Mouse (Mus musculus) stomach, embryonic 14.5 days (tissue): ENCODE data around the gene Prpsap1. TPM values are rescaled to one million over a fixed set of nuclear protein-coding genes. Genes with fewer than 3 reads are reported as not detected.

Experiments
- ATAC-seq: fragments of 200-750 bp; cut with Nextera tagmentation; 2 replicates; pipeline ENCODE4 v1.8.0; 2017; ENCODE audit warnings: low read depth, moderate TSS enrichment; ENCODE audit not compliant: insufficient number of reproducible peaks, insufficient read depth, low FRiP score
- H3K27ac ChIP-seq: fragments of 300-500 bp; sonication (generic); 2 replicates; pipeline ENCODE4 v1.5.1; 2014; ENCODE audit warnings: mild to moderate bottlenecking, low read length, moderate library complexity, mixed read lengths
- H3K27me3 ChIP-seq: fragments of 300-500 bp; sonication (generic); 2 replicates; pipeline ENCODE4 v1.6.1; 2014; ENCODE audit warnings: low read length, control low read depth, mixed read lengths; ENCODE audit not compliant: control insufficient read depth, insufficient read depth
- H3K36me3 ChIP-seq: fragments of 300-500 bp; sonication (generic); 2 replicates; pipeline ENCODE4 v1.6.1; 2014; ENCODE audit warnings: mild to moderate bottlenecking, control low read depth, low read length, moderate library complexity, mixed read lengths; ENCODE audit not compliant: control insufficient read depth, insufficient read depth
- H3K4me1 ChIP-seq: fragments of 300-500 bp; sonication (generic); 2 replicates; pipeline ENCODE4 v1.6.1; 2014; ENCODE audit warnings: low read length, control low read depth, mixed read lengths; ENCODE audit not compliant: control insufficient read depth, insufficient read depth
- H3K4me2 ChIP-seq: fragments of 300-500 bp; sonication (generic); replicated peaks from 2 replicates; pipeline ENCODE4 v1.6.1; 2014; ENCODE audit warnings: low read depth, low read length, control low read depth
- H3K4me3 ChIP-seq: fragments of 300-500 bp; sonication (generic); 2 replicates; pipeline ENCODE4 v1.5.1; 2014; ENCODE audit warnings: low read depth, low read length, control low read depth
- H3K9ac ChIP-seq: fragments of 300-500 bp; sonication (generic); replicated peaks from 2 replicates; pipeline ENCODE4 v1.6.1; 2014; ENCODE audit warnings: low read depth, mild to moderate bottlenecking, control low read depth, low read length, moderate library complexity, mixed read lengths
- H3K9me3 ChIP-seq: fragments of 300-500 bp; sonication (generic); 2 replicates; pipeline ENCODE4 v1.6.1; 2016; ENCODE audit warnings: low read depth, low read length, control low read depth; ENCODE audit not compliant: control insufficient read depth
- WGBS: fragments of 180-500 bp; shearing (Covaris S2); extraction: QIAGEN DNeasy Blood & Tissue Kit; methylation state at CpG from one replicate; pipeline ENCODE4 v1.1.7; 2014; 5-methylcytosine and 5-hydroxymethylcytosine counted together
- polyA plus RNA-seq: library from polyadenylated mRNA; unstranded; fragments of >200 nt; fragmentation: Nextera tagmentation; extraction: Ambion mirVana; gene quantifications from 2 replicates; pipeline ENCODE4 v1.2.1, GENCODE M21; 2014

Gene Prpsap1
- polyA plus RNA-seq: 216 and 218 TPM in 2 replicates

GRCm38 (mm10) chr11:116493795-116494252 lies at the start of gene Prpsap1:
TSS of gene Prpsap1 (minus strand) at chr11:116494202.
- no peak within 1 kb of the TSS for H3K4me3 ChIP-seq
- H3K36me3 ChIP-seq: no peaks in the 10 kb centered on the region
- no peaks in the 10 kb centered on the region for H3K9me3 ChIP-seq
- peak within 1 kb of the TSS; percentile 96 for H3K27ac ChIP-seq
- H3K9ac ChIP-seq: no peak within 1 kb of the TSS
- WGBS: 26% methylated on average over 4 of the region's 4 CpGs
- peaks cover 17% of the 10 kb centered on the region; the same call in 1 of the 2 replicates for H3K4me1 ChIP-seq
- H3K27me3 ChIP-seq: no peaks in the 10 kb centered on the region
- no peak for ATAC-seq
- no peak within 1 kb of the TSS; the same call in 1 of the 2 replicates for H3K4me2 ChIP-seq

GRCm38 (mm10) chr11:116543110-116543509 lies 49.1 kb upstream of the Prpsap1 start:
- Histone ChIP-seq H3K27ac (no peak overlapping the region), H3K4me1 (no peaks in the 10 kb centered on the region), H3K36me3 (peaks cover 62% of the 10 kb centered on the region), H3K27me3 (no peaks in the 10 kb centered on the region), H3K4me3 (no peak overlapping the region), H3K9ac (no peak overlapping the region), H3K9me3 (no peaks in the 10 kb centered on the region), H3K4me2 (no peak overlapping the region)
- 87% methylated on average over 4 of the region's 4 CpGs for WGBS
- ATAC-seq: no peak

GRCm38 (mm10) chr11:116541183-116541582 lies 47.2 kb upstream of the Prpsap1 start:
- Histone ChIP-seq H3K27ac (no peak overlapping the region), H3K4me3 (no peak overlapping the region), H3K9me3 (no peaks in the 10 kb centered on the region), H3K4me2 (no peak overlapping the region), H3K9ac (no peak overlapping the region), H3K4me1 (no peaks in the 10 kb centered on the region), H3K36me3 (peaks cover 64% of the 10 kb centered on the region), H3K27me3 (no peaks in the 10 kb centered on the region)
- WGBS: 96% methylated on average over 11 of the region's 11 CpGs
- no peak for ATAC-seq

- WGBS: 83% methylated on average over 12 of the region's 12 CpGs
- H3K27ac ChIP-seq: no peak overlapping the region
- ATAC-seq: no peak
- H3K27me3 ChIP-seq: no peaks in the 10 kb centered on the region
- H3K4me1 ChIP-seq: peaks cover 6% of the 10 kb centered on the region; the same call in 1 of the 2 replicates
- H3K36me3 ChIP-seq: peaks cover 47% of the 10 kb centered on the region
- no peak overlapping the region for H3K9ac ChIP-seq
- H3K4me3 ChIP-seq: no peak overlapping the region
- H3K4me2 ChIP-seq: no peak overlapping the region
- no peaks in the 10 kb centered on the region for H3K9me3 ChIP-seq
Observed at GRCm38 (mm10) chr11:116538142-116538735, 44.2 kb upstream of the Prpsap1 start.

- Histone ChIP-seq H3K4me2 (no peak overlapping the region), H3K9me3 (no peaks in the 10 kb centered on the region), H3K9ac (no peak overlapping the region), H3K27me3 (0 out of 2 replicates have a peak, but pooled peaks cover under 1% of the 10 kb centered on the region), H3K4me1 (peaks cover 9% of the 10 kb centered on the region), H3K4me3 (no peak overlapping the region), H3K36me3 (peaks cover 40% of the 10 kb centered on the region), H3K27ac (no peak overlapping the region)
- ATAC-seq: no peak
- WGBS: 72% methylated on average over 5 of the region's 5 CpGs
Observed at GRCm38 (mm10) chr11:116537388-116537787, 43.4 kb upstream of the Prpsap1 start.

GRCm38 (mm10) chr11:116536685-116537084 lies 42.7 kb upstream of the Prpsap1 start:
- no peak for ATAC-seq
- Histone ChIP-seq H3K27me3 (0 out of 2 replicates have a peak, but pooled peaks cover 2% of the 10 kb centered on the region), H3K4me1 (peaks cover 14% of the 10 kb centered on the region), H3K27ac (no peak overlapping the region), H3K36me3 (peaks cover 34% of the 10 kb centered on the region), H3K4me3 (no peak overlapping the region), H3K4me2 (no peak overlapping the region), H3K9me3 (no peaks in the 10 kb centered on the region), H3K9ac (no peak overlapping the region)
- WGBS: 87% methylated on average over 7 of the region's 7 CpGs

- H3K36me3 ChIP-seq: peaks cover 14% of the 10 kb centered on the region
- H3K9ac ChIP-seq: peak overlapping the region; percentile 53; the same call in 1 of the 2 replicates
- peak overlapping the region; percentile 94 for H3K4me2 ChIP-seq
- no peaks in the 10 kb centered on the region for H3K9me3 ChIP-seq
- 0 out of 2 replicates have a peak, but pooled peaks cover 2% of the 10 kb centered on the region for H3K27me3 ChIP-seq
- peak overlapping the region; percentile 53 for H3K4me3 ChIP-seq
- ATAC-seq: peak; percentile 47; the same call in 1 of the 2 replicates
- H3K4me1 ChIP-seq: peaks cover 31% of the 10 kb centered on the region
- H3K27ac ChIP-seq: no peak overlapping the region
- WGBS: 17% methylated on average over 20 of the region's 20 CpGs
Observed at GRCm38 (mm10) chr11:116534154-116534865, 40.3 kb upstream of the Prpsap1 start.

- Histone ChIP-seq H3K9me3 (no peaks in the 10 kb centered on the region), H3K27me3 (0 out of 2 replicates have a peak, but pooled peaks cover 2% of the 10 kb centered on the region), H3K4me1 (peaks cover 31% of the 10 kb centered on the region), H3K4me3 (peak overlapping the region; percentile 53), H3K36me3 (peaks cover 6% of the 10 kb centered on the region), H3K9ac (peak overlapping the region; percentile 53), H3K27ac (0 out of 2 replicates have a peak overlapping the region, but pooled peaks have one; percentile 4), H3K4me2 (peak overlapping the region; percentile 94)
- peak; percentile 56; the same call in 1 of the 2 replicates for ATAC-seq
- under 1% methylated on average over 62 of the region's 63 CpGs for WGBS
Observed at GRCm38 (mm10) chr11:116533341-116534153, 39.5 kb upstream of the Prpsap1 start.
